Comparison of ENCODE assay signal across 8 mouse cellular contexts in genomic region chr4:47352061-47352661, GRCm38 (mm10). TPM values are rescaled to one million over a fixed set of nuclear protein-coding genes. Genes with fewer than 3 reads are reported as not detected.
DNase-seq lines count a peak whose midpoint lies in the region; ATAC-seq and TF ChIP-seq lines count a peak whose summit lies in the region.

No protein-coding gene starts in this region.

- under 1% methylated on average over 32 of the region's 32 CpGs for WGBS in hindbrain, embryonic 12.5 days
- under 1% methylated on average over 32 of the region's 32 CpGs for WGBS in lung, embryonic 14.5 days

- H3K36me3 ChIP-seq in G1E (replicated peaks) = no peaks in the 10 kb centered on the region
- H3K36me3 ChIP-seq in hindbrain, embryonic 12.5 days = no peaks in the 10 kb centered on the region
- H3K36me3 ChIP-seq in lung, embryonic 14.5 days (ENCODE audit: insufficient read depth) = no peaks in the 10 kb centered on the region

- peaks cover 15% of the 10 kb centered on the region for H3K27me3 ChIP-seq in G1E (ENCODE audit: insufficient read depth, low read length)
- no peaks in the 10 kb centered on the region for H3K27me3 ChIP-seq in hindbrain, embryonic 12.5 days
- no peaks in the 10 kb centered on the region for H3K27me3 ChIP-seq in lung, embryonic 14.5 days (ENCODE audit: insufficient read depth, low read length)

- H3K9ac ChIP-seq in hindbrain, embryonic 12.5 days = peak overlapping the region; percentile 52
- H3K9ac ChIP-seq in lung, embryonic 14.5 days = peak overlapping the region; percentile 60

- ATAC-seq in G1E (ENCODE audit: extremely low read depth, insufficient number of reproducible peaks, low FRiP score, poor library complexity, severe bottlenecking) = no peak
- ATAC-seq in hindbrain, embryonic 12.5 days (ENCODE audit: low FRiP score) = peak; percentile 6; the same call in 1 of the 2 replicates
- no peak; the same call in 1 of the 2 replicates for ATAC-seq in lung, embryonic 14.5 days (ENCODE audit: insufficient read depth)

- peaks cover 16% of the 10 kb centered on the region for H3K4me1 ChIP-seq in G1E (ENCODE audit: insufficient read depth, low read depth, low read length)
- H3K4me1 ChIP-seq in hindbrain, embryonic 12.5 days = peaks cover 35% of the 10 kb centered on the region
- H3K4me1 ChIP-seq in lung, embryonic 14.5 days (ENCODE audit: insufficient read depth) = peaks cover 12% of the 10 kb centered on the region; the same call in 1 of the 2 replicates

- DNase-seq in G1E (ENCODE audit: low spot score) = no peak
- DNase-seq in cerebellum, adult 9-10 months = peak; percentile 17
- peak; percentile 85 to 89 for DNase-seq in frontal cortex, adult 2 months (ENCODE audit: extremely low spot score in 1 of 2, low spot score in 1 of 2)
- peak; percentile 61 for DNase-seq in layer of hippocampus, adult 9-10 months (ENCODE audit: low spot score)
- DNase-seq in lung, embryonic 14.5 days = peak; percentile 77
- peak; percentile 37 for DNase-seq in ovary, postnatal 36 days (ENCODE audit: low spot score)
- DNase-seq in urinary bladder, postnatal 36 days (ENCODE audit: low spot score in 2 of 2) = peak; percentile 46 to 50

- peak overlapping the region; percentile 81 for H3K4me3 ChIP-seq in G1E (ENCODE audit: low read depth, low read length)
- peak overlapping the region; percentile 92 for H3K4me3 ChIP-seq in hindbrain, embryonic 12.5 days
- peak overlapping the region; percentile 92 for H3K4me3 ChIP-seq in lung, embryonic 14.5 days (ENCODE audit: low read depth, low read length)

- no peaks in the 10 kb centered on the region for H3K9me3 ChIP-seq in G1E (replicated peaks)
- H3K9me3 ChIP-seq in hindbrain, embryonic 12.5 days (replicated peaks) = no peaks in the 10 kb centered on the region
- no peaks in the 10 kb centered on the region for H3K9me3 ChIP-seq in lung, embryonic 14.5 days (ENCODE audit: low read depth, low read length)

- peak overlapping the region; percentile 94 for H3K4me2 ChIP-seq in hindbrain, embryonic 12.5 days (replicated peaks)
- H3K4me2 ChIP-seq in lung, embryonic 14.5 days = peak overlapping the region; percentile 90

- no peak for TF ChIP-seq CTCF in G1E (IDR thresholded peaks at IDR 0.05; ENCODE audit: low read depth, low read length)
- TF ChIP-seq CTCF in lung, embryonic 14.5 days (IDR thresholded peaks at IDR 0.05; ENCODE audit: low read depth) = no peak

- peak overlapping the region; percentile 55; the same call in 1 of the 2 replicates for H3K27ac ChIP-seq in hindbrain, embryonic 12.5 days
- H3K27ac ChIP-seq in lung, embryonic 14.5 days (ENCODE audit: low read depth) = peak overlapping the region; percentile 66

RNA-seq across cellular contexts. Expression of gene Tgfbr1, which starts 0.9 kb away (rescaled TPM):
- total RNA-seq in G1E (2014; fragmentation: Nextera tagmentation) (26.6 and 27.5 TPM in 2 replicates), G1E (2017) (62.7 and 65.1 TPM in 2 replicates)
- 1.7 TPM in 2 replicates for polyA plus RNA-seq in G1E (2012)
- 11.6 and 15.6 TPM in 2 replicates for polyA plus RNA-seq in frontal cortex, adult 2 months (2012; rRNA removed)
- 96.7 and 102 TPM in 2 replicates for polyA plus RNA-seq in hindbrain, embryonic 12.5 days (2016; fragmentation: Nextera tagmentation; extraction: Ambion mirVana)
- 36.6 and 38.4 TPM in 2 replicates for polyA plus RNA-seq in lung, embryonic 14.5 days (2014; fragmentation: Nextera tagmentation; extraction: Ambion mirVana)
